Mouse (Mus musculus): Measurements from ENCODE around the gene Pcgf5.

DNA sequence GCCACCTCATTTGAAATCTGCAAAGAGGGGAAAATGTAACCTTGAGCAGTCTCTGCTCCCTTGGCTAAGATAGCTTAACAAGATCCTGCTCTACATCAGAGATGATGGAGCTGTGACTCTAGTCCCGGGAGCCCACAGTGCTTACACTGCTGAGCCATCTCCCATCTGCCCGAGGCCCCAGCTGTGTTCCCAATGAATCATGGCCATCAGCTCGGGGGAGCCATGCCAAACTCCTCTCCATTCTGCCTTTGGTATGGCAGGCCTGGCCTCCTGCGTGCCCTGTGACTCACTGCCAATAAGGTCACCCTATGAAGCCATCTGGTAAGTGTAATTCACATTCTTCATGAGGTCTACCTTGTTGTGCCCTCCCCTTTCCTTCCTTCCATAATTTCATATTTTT lies 149.0 kb downstream of the Pcgf5 start:
- TF ChIP-seq CTCF (IDR thresholded peaks at IDR 0.05; ENCODE audit: control insufficient read depth, insufficient read depth, insufficient replicate concordance, low read depth, low read length) (no peak), POLR2A (IDR thresholded peaks at IDR 0.05; ENCODE audit: control insufficient read depth, low read depth, low read length) (no peak)
